Mouse (Mus musculus) CD4-positive, CD25-positive, alpha-beta regulatory T cell, adult 2 months (primary cell): Measurements from ENCODE around the gene Lmntd1.

Source experiments
- DNase-seq: peaks from one replicate; pipeline ENCODE4 v3.0.0-alpha.2; 2012; ENCODE audit warnings: low read depth, low spot score

The Lmntd1 gene

DNA sequence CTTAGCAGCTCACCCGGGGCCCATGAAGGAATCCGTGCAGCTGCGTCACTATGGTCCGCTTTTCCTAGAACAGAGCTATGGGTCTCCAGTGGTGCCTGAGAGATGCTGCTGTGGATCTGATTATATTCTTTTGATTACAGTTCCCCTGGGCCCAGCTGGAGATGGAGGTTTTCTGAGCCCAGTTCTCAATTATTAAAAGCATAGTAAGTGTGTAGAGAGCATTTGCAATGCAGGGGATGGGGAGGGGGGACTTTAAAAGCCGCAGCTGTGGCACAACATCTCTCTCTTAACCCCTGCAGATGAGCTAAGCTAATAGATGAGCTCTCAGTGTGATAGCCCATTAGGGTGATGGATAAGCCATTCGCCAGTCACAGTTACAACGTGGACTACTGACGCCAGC is 233.2 kb downstream of the Lmntd1 start:
- DNase-seq: no peak

DNA sequence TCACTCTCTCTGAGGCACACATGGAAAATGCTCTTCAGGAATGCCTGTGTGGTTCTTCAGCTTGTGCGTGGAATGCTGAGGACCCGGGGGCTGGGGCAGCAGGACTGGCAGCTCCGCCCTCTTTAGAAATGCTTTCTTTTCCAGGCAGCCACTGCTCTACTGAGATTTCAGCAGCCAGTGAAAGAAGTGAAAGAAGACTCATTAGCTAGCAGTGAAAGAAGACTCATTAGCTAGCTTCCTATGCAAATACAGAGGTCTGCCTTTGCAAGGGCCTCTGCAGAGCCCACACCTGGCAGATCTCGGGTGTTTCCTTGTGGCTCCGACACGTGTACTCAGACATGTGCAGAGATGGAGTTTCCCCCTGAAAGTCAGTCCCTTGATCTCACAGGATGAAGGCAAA is 234.9 kb downstream of the Lmntd1 start:
- peak; percentile 38 for DNase-seq

DNA sequence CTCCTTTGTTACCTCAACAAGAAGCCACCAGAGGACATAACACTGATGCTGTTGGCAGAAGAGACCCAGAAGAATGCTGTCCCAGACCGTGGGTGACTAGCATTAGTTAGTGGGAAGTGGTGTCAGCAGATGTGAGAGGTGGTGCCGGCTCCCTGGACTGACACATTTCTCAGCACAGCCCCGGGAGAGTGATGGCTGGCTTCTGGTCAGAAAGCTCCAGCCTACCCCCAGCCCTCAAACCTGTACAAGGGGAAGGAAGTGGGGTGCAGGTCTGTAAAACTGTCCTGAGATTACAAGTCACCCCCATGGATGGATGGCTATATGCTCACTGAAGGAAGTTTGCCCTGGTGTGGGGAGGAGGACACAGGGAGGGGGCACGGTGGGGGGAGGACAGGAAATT is 235.4 kb downstream of the Lmntd1 start:
- DNase-seq: no peak

DNA sequence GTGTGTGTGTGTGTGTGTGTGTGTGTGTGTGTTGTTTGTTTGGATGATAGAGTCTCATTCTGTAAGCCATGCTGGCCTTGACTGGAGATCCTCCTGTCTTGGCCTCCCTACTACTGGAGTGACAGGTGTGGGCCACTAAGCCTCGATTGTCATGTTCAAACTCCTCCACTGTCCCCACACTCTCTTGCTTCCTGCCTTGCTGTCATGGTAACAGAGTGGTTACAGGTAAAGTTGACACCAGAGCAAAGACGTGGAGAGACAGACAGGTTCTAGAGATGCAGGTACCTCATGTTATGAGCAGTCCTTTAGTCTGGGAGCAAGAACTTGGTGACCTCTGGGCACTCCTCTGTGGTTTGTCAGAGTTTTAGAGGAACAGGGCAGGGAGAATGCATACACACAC is 239.7 kb downstream of the Lmntd1 start:
- peak; percentile 35 for DNase-seq

DNA sequence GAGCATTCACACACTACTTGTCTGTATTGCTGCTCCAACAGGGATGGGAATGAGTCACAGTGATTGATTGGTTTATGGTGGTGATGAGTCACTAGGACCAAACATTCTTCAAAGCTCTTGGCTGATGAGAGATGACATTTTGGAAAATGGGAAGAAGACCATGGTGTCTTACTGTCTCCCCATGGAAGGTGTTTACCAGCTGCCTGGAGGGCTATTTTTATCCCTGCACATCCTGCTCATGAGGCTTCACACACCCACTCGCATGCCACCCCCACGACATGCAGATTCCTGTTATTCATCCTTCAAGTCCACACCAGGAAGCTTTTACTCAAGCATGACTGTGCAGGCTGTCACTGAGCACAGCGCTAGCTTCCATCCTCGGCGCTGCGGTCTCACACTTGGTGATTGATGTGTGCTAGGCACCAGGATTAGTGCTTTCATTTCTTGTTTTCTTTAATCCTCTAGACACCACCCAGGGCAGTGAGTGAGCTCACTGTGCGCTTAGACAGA is 240.4 kb downstream of the Lmntd1 start:
- peak; percentile 49 for DNase-seq

DNA sequence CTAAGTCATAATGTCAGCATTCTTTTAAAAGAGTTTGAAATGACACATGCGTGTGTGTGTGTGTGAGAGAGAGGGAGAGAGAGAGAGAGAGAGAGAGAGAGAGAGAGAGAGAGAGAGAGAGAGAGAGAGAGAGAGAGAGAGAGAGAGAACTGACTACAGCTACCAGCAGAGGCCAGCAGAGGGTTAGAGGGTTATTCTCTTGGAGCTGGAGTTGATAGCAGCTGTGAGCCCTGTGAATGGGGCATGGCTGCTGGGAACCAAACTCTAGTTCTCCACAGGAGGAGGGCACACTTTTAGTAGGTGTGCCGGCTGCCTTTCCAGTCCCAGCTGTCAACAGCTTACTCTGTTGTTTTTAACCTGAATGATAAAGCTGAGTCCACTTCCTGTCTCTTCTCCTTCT is 242.1 kb downstream of the Lmntd1 start:
- peak; percentile 47 for DNase-seq

DNA sequence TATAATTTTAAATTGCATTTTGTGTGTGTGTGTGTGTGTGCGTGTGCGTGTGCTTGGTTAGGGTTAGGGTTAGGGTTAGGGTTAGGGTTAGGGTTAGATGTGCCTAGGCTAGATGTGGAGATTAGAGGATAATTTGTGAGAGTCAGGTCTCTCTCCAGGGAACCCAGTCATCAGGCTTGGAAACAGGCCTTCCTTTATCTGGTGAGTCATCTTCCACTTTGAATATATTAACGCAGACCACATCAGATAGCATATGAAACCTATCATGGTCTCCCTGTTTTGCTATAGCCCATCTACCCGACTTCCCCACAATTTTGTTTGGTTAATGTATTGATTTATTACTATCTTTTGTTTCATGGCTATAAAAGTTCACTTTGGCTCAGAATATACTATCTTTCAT is 242.5 kb downstream of the Lmntd1 start:
- no peak for DNase-seq

DNA sequence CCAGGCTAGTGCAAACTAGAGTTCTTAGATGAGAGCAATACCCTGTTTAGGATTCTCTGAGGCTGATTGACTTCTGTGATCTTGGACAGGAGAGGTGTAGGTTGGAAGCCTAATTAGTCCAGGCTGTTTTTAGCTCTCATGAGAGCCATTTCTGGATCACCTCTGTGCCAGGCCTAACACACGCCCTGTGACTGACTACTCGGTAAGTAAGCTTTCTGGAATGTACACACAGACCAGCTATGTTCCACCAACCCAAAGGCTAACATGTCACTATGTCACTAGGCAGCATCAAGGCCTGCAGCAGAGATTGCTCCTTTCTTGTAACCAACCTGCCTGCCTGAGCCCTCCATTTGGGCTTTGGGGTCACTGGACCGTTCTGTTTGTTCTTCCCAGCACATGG is 243.8 kb downstream of the Lmntd1 start:
- no peak for DNase-seq

DNA sequence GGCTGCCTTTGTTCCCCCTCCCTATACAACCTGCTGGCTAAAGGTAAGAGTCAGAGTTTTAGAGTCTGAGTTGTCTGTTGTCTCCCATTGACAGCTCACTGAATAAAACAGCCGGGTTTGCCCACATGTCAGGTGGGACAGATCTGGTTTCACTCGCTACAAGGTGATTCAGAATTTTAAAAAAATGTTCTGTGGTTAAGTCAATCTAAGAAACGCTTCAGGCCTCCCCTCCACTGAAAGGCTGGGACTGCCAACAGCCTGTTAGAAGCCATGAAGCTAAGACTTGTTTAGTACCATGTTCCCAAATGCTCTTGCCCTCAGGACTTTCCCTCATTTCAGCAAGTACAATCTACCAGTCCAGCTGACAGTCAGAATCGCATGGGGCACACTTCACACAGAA is 244.8 kb downstream of the Lmntd1 start:
- no peak for DNase-seq

DNA sequence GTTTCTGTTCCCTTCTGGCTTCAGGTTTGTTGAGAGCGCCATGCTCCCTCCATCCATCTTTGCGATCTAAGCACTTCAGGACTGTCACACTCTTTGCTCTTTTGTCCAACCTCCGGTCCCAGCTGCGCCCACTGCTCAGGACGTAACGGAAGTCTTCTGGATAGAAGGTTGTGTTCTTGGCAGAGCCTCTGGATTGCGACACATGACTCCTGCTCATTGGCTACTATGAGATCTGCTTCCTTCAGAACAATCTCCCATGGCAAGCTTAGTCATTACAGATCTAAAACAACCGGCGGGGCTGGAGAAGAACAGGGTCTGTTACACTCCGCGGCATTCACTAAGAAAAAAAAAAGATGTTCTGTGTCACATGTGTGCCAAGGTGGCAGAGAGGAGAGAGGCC is 247.6 kb downstream of the Lmntd1 start:
- DNase-seq: no peak

DNA sequence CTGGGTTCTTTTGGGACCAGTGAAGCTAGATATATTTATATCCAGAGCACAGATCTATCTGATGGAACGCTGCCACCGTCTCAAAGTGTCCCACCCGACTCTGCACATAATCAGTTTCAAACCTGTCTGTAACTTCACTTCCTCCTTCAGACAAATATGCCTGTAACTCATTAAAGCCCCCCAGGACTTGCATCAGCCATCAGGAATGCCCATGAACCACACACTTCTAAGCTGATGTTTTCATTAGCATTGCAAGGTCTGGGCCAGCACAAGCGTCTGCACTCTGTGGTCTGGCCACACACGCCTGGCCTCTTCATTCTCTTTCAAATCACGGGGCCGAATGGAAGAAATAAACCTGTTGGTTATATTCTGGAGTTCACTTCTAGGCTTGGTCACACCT is 250.4 kb downstream of the Lmntd1 start:
- no peak for DNase-seq

DNA sequence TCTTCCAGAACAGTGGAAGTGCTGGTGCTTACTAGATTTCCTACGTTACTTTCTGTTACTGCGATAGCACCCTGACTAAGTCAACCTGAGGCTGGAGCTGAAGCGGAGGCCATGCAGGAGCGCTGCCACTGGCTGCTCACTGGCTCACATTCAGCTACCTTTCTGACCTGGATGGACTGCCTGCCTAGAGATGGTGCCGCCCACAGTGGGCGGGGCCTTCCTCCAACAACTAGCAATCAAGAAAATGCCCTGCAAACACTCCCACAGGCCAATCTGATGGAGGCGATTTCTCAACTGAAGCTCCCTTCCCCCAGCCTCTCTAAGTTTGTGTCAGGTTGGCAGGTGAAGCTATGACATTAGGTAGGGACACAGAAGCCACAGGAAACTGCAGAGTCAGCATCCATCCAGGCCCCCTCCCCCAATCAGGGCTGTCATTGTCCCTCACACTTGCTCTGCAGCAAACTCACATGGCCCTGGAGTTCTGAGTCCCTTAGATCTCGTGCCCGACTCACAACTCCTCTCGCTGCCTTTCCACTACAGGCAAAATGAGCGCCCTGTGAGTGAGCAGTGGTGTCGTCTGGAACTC is 252.9 kb downstream of the Lmntd1 start:
- DNase-seq: no peak

DNA sequence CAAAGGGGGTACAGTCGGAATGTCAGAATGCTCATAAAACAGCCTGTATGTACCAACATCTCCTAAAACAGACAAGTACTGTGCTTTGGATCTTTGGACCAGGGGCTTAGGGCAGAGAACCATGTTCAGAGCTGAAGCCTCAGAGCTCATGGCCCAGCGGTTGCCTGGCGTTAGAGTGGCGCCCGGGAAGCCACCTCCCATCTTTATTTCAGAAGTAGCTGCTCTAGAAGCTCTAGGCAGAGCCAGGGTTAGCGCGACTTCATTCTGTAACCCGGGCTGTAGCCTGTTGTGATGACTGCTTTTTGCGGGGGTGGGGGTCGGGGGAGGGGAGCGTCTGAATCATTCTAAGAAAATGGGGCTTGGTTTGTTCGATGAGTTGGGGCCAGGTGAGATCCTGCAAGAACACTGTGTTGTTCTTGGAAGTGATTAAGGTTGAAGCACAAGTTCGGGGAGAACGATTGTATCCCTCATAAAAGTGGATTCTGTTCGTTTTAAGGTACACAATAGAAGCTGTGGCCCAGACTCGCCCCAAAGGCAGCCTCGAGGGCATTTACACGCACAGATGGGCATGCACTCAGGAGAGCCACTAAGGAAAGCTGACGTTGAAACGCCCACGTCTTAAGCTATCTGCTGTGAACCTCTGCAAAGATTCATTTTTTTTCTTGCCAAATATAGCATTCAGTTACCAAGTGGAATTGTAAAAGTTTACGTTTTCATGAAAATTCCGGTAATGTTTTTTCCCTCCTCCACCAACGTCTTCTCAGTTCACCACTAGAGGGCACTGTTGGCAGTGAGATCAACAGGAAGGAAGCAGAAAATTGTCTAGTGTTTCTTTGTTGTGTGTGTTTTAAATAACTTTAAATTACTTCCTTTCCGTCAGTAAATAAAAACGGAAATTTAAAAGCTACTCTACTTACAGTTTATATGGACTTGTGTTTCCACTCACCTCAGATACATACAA is 254.4 kb downstream of the Lmntd1 start:
- DNase-seq: peak; percentile 86

DNA sequence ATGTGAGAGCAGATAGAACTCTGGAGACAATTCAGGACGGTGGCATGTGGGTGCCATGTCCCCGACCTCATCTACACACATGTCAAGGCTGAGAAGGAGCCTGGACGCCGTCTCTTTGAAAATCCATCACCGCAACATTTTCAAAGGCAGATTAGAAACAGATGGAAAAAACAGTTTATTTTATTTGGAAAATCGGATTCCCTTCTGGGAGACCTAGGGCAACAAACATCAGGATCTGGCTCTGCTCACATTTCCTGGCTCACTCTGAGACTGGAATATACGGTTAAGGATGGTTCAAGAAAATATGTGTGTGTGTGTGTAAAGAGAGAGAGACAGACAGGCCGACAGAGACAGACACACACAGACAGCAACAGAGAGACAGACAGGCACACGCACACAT is 256.1 kb downstream of the Lmntd1 start:
- no peak for DNase-seq

DNA sequence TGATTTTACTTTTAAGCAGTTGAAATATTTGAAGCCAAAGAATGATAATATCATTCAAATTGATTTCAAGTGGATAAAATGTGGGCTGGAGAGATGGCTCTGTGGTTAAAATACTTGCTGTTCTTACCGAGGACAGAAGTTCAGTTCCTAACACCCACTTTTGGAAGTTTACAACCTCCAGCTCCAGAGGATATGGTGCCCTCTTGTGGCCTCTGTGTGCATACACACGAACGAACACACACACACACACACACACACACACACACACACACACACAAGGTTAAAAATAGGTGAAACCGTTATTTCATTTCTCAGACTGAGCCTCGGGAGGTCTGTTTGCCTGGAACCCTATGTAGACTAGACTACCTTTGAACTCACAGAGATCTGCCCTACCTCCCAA is 260.3 kb downstream of the Lmntd1 start:
- DNase-seq: no peak

DNA sequence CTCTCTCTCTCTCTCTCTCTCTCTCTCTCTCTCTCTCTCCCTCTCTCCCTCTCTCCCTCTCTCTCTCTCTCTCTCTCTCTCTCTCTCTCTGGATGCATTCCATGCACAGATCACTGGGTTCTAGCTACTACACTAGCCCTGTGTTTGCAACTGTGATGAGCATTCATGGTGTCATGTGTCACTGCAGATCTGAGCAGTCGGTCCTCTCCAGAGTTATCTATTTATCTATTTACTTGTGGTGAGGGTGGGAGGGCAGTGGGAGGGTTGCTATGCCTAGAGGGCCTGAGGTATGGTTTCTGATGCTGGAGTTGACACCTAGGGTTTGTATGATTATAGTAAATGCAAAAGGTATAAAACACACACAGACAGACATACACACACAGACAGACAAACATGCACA is 261.4 kb downstream of the Lmntd1 start:
- DNase-seq: no peak

DNA sequence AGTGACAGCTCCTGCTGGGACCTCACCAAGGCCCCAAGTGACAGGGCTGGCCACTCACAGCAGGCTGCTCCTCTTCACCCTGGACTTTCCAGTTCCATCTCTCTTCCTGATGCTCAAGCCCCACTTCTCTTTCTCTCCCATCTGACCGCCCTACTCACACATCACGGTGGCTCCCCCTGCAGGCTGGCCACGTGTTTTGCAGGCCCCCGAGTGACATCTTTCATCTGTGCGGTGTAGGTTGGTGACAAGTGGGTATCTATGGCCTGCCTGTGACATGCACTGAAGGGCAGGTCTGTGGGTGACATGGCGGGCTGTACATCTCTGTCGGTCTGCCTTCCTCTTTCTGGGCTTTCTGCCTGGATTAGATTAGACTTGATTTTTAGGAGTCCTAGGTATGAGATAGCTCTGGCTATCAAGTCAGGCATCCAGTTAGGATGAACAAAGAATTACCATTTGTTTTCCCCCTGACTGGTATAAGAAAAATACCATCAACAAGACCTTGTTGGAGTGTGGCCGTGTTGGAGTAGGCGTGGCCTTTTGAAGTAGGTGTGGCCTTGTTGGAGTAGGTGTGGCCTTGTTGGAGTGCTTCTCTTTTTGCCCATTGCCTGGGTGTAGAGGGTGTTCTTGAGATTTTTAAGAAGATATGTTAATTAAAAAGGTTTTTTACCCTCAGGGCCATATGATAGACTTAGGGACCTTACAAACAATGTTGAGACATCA is 265.8 kb downstream of the Lmntd1 start:
- DNase-seq: peak; percentile 73

DNA sequence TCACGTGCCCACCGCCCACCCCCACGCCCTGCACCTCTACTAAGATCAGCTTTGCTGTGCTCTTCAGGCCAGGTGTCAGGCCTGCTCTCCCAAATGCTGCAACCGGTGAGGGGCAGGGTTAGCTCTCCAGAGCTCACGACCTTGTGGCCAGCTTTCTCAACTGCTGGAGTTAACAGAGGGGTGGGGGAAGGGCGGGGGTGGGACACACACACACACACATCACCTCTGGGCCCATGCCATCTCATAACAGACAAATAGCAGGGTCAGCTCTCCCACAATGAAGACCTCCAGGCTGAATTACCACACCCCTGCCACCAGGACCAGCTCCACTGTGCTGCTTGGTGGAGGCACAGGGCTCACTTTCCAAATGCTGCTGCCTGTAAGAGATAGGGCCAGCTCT is 266.5 kb downstream of the Lmntd1 start:
- DNase-seq: no peak

DNA sequence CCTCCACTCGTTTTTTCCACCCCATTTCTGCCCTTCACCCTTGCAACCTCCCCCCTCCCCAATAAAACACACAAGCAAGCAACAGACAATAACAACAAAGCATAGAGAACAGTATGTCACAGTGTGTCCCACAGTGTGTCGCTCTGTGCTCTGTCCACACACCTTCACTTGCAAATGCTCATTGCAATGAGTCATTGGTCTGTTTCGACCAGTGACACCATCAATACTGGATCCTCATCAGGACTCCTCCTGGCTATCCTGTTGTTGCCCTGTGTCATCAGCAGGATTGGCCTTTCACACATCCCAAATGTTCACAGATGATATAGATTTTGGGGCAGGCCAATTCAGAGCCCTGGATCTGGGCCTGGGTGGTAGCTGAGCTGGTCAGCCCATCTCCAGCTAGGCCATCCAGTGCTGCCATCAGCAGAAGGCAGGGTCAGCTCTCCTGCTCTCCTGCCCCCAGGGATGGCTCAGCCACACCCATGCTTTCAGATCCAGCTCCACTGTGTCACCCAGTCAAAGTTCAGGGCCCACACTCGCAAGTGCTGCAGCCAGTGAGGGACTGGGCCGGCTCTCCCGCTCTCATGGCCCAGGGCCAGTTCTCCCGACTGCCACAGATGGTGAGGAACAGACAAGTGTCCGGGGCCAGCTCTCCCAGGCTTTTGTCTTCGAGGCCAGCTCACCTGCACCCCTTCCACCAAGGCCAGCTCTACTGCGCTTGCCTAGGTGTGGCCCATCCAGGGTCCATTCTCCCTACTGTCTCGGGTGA is 267.1 kb downstream of the Lmntd1 start:
- DNase-seq: no peak

DNA sequence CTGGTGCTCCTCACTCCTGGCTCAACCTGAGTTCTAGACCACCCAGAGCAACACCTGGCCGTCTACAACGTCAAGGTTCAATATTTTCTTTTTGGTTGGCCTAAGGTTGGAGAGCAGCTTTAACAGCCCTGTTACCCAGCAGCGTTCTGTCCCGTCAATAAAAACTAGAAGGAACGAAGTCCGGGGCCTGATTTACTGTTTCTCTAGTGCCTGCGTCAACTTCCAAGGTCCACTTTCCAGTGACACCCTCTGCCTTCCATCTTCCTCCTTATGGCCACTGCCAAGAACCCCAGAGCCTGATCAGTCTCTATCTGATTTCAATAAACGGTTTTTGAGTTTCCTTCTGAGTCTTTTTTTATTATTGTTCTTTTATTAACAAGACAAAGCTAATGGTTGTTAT is 267.8 kb downstream of the Lmntd1 start:
- DNase-seq: no peak

DNA sequence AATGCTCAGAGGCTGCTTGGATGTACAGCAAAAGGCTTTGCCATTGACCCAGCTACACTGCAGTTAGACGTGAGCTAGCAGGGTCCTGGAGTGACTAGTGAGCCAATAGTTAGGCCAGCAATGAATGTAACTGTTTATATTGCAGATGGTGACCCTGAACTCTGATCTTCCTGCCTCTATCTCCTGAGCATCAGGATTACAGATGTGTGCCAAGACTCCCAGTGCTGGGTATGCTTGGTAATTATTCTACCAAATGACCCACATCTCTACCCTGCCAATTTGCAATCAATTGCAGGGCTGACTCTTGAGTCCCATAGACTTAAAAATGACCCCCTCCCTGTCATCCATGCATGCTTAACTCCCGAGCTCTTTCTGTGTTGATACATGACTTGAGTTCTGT is 269.4 kb downstream of the Lmntd1 start:
- DNase-seq: no peak

DNA sequence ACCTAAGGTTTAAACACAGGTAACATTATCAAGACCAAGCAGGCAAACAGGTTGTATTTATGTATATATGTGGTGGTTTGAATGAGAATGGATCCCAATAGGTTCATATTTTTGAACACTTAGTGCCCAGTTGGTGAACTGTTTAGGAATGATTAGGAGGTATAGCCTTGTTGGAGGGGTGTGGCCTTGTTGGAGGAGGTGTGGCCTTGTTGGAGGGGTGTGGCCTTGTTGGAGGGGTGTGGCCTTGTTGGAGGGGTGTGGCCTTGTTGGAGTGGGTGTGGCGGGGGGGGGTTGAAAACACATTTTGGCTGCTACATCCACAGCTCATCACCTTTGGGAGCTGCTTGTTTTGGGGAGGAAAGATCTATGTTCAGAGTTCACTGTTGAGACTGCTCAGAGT is 270.7 kb downstream of the Lmntd1 start:
- DNase-seq: peak; percentile 41
